Mouse (Mus musculus): ENCODE results near the gene Zfp53.
"Not testable (repeated sequence)": the region's sequence is repeated elsewhere in the genome, so short reads cannot be mapped to it uniquely, and the experiment has no call there.

The Zfp53 gene

GRCm38 (mm10) chr17:21488760-21489499 is at the start of gene Zfp53:
TSS of gene Zfp53 (plus strand) at chr17:21488998.
- DNase-seq (ENCODE audit: low spot score), result peak; percentile 87

DNA sequence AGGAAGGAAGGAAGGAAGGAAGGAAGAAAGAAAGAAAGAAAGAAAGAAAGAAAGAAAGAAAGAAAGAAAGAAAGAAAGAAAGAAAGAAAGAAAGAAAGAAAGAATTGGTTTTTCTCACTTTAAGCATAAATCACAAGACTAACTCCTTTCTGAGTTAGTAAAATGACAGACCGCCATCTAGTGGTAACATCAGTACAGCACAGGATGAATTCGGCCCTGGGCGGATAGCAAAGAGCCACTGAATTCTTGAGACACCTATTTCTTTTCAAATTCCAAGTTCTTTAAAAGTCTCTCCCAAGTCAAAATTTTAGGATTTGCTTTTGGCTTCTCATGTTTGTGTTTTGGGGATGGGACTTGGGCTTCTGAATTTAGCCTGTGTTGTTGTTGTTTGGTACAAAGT is 39.1 kb upstream of the Zfp53 start:
- DNase-seq (ENCODE audit: low spot score), result peak; percentile 90

DNA sequence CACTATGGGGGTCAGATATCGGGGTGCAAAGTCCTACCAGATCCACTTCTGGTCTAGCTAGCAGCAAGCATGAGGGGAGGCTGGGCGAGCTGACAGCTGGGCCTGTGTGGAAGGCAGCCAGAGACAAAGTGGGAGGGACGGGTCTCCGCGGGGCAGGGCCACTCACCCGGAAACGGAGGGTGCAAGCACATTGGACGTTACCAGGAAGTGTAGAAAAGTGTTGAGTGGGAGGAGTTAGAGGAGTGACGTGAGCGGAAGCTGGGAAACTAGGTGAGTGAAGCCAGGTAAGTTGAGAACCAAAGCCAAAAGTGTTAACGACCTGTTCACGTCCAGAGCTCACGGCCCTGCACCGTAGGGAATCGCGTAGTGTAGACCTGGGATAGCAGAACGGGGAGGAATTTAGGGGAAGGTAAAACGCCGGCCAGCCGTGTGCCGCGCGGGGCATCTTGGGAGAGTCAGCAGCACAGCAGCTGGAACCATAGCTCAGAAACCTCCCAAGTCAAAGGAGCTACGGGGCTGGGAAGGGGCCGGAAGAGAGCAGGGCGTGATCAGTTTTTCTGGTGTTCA is 38.6 kb upstream of the Zfp53 start, which contains the start of gene Zfp51:
Zfp51 (plus strand) TSS at position 237 of the 567 bp plus-strand sequence.
- peak; percentile 90 for DNase-seq (ENCODE audit: low spot score)

- no peak for DNase-seq (ENCODE audit: low spot score)
Observed at GRCm38 (mm10) chr17:21463550-21463949, 25.2 kb upstream of the Zfp53 start.

GRCm38 (mm10) chr17:21472032-21472652 is 16.7 kb upstream of the Zfp53 start:
- DNase-seq (ENCODE audit: low spot score), result no peak

GRCm38 (mm10) chr17:21472653-21473307 is 16.0 kb upstream of the Zfp53 start:
- DNase-seq (ENCODE audit: low spot score), result no peak

DNA sequence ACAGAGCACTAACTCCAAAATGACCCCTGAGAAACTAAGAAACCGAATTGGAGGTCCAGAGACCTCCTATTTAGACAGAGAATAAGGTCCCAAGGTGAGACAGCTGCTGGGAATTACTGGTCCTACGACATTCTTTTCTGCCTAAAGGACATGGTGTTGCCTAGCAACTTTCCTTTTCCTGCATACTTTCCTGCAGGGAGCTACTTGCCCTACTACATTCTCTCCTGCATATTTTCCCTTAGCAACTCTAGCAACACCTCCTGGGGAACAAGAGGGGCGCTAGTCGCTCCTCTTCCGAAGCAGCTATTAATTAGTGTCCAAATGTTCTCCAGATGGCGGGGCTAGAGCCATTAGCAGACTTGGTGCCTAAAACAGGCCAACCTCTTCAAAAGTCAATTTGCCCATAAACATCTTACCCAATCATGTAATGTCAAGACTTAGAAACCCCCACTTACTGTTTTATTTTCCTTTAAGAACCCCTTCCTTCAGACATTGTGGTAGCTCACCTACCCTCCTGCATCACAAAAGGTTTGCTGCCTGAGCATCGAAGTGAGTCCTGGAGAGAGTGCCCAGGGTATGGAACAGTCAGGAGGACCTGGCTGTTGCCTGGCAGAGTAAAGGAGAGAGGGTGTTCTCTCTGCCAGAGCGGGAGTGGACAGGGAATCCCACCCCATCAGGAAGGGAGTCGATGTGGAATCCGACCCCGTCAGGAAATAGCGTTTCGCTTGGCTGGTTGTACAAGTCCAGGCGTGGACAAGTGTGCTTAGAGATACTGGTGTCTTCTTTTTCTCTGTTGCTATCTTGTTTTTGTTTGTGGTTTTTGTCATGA is 15.2 kb upstream of the Zfp53 start:
- DNase-seq (ENCODE audit: low spot score), result peak; percentile 74

- DNase-seq (ENCODE audit: low spot score), result not testable (repeated sequence)
Observed at GRCm38 (mm10) chr17:21474729-21475128, 14.1 kb upstream of the Zfp53 start.

DNA sequence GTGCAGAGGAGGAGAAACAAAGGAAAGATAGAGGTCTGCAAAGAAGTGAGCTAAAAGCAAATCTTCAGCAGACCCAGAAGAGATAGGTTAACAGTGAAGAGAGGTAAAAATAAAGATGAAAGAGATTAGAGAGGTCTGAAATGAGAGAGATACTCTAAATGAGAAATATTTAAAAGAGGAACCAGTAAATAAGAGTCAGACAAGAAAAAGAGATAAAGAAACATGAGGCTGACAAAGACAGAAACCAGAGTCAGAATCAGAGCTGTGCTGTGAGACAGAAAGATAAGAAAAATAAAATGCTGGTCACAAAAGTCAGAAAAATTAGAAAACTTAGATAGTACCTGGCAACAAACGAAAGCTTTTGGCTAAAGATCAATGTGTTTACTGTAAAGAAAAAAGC is 13.5 kb upstream of the Zfp53 start:
- DNase-seq (ENCODE audit: low spot score), result not testable (repeated sequence)

GRCm38 (mm10) chr17:21476351-21476750 is 12.4 kb upstream of the Zfp53 start:
- DNase-seq (ENCODE audit: low spot score), result not testable (repeated sequence)

- DNase-seq (ENCODE audit: low spot score), result not testable (repeated sequence)
Observed at GRCm38 (mm10) chr17:21478103-21478777, 10.6 kb upstream of the Zfp53 start.

- DNase-seq (ENCODE audit: low spot score), result peak; percentile 10
Observed at GRCm38 (mm10) chr17:21489500-21490001, 753 bp downstream of the Zfp53 start.

DNA sequence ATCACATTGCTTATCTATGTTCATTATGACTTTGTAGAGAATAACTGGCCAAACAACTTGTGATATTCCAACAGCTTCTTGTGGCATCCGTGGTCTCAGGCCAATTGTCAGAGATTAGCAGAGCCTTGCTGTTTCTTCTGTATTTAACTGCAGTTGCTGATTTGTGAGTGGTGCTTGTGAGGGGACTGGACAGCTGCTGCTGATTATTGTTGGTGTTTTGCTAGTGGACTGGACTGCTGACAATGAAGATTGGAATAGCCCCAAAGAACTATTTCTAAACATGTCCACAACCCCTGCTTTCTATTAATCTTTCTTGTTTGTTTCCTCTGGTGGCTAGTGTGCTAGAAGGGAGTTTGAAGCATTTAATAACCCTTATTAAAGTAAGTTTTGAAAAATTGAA is 12.6 kb downstream of the Zfp53 start:
- no peak for DNase-seq (ENCODE audit: low spot score)

DNA sequence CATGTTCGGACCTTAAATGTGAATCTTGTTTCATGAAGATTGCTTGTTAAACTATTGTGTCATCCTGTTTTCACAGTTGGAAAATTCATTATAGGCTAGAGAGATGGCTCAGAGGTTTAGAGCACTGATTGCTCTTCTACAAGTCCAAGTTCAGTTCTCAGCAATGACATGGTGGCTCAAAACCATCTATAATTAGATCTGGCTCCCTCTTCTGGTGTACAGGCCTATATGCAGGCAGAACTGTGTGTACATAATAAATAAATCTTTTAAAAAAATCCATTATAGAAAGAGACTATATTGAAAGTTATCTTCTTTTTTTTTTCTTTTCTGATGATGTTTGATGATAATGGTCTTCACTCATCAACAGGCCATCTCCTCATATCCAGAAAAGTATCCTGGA is 15.7 kb downstream of the Zfp53 start:
- no peak for DNase-seq (ENCODE audit: low spot score)

DNA sequence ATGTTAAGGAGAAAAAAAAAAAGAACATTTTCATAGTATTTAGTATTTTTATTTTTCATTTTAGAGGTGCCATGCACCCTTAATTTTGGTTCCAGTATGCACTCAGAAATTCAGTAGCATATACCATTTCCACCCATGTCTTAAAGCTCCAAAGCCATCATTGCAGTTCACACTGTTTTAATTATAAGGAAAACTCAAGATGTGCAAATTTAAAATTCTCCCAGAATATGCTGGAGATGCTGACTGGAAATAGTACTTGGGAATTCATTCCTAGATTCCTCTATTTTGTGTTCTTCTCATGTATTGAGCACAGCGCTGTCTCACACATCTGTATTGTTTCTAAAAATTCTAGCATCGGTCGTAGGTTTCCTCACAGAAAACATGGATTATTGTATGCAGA is 17.5 kb downstream of the Zfp53 start:
- DNase-seq (ENCODE audit: low spot score), result no peak

GRCm38 (mm10) chr17:21509756-21510155 is 21.0 kb downstream of the Zfp53 start:
- no peak for DNase-seq (ENCODE audit: low spot score)

- DNase-seq (ENCODE audit: low spot score), result peak; percentile 92
Observed at GRCm38 (mm10) chr17:21515403-21516105, 26.8 kb downstream of the Zfp53 start.

DNA sequence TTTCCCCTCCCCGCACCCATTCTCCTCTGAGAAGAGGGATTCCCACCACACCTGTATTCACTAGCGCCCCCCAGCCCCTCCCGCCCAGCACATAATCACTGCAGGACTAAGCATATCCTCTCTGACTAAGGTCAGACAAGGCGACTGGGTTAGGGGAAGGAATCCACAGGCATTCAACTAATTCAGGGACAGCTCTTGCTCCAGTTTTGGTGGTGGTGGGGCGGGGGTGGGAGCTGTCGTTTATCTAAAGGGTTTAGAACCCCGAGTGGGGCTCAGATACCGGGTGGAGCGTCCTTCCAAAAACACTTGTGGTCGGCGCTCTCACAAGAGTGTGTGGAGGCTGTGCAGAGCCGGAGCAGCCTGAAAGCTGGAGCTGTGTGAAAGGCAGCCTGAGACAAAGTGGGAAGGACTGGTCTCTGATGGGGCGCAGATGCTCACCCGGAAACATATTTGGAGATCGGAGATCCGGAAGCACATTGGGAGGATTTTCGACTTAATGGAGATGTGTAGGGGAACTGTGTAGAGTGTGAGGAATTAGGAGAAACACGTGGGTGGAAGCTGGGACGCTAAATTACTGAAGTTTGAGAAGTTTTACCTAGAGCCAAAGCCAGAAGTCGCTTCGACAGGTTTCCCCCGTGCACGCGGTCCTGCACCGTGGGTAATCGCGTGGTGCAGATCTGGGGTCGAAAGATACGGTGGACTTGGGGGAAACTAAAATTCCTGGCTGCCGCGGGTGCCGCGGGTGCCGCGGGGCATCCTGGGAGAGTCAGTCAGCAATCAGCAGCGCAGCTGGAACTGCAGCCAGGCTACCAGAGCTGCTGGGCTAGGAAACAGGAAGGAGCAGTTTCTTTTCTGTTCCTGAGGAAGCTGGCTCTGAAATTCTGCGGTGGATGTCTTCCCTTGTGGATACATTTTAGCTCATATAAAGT is 27.7 kb downstream of the Zfp53 start:
- peak; percentile 78 for DNase-seq (ENCODE audit: low spot score)

DNA sequence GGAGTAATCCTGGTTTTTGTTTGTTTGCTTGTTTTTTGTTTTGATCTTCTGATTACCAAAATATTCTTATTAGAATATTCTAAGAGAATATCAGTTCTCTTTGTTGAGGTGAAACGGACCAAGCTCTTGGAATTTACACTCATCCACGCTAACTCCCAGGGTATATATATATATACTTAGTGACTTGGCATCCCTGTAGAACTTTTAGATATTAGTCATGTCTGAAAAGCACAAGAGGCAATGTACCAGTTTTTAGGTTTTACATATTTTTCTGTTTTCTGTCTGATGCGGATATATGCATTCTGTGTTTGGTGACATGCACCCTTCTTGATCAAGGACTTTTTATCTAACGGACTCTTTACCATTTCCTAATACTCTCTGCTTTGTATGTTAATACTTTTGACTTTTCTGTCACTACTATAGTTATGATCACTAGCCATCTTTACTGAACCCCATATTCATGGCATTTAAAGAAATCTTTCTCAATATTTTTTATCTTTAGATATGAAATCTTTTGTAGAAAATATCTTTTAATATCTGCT is 28.4 kb downstream of the Zfp53 start:
- no peak for DNase-seq (ENCODE audit: low spot score)

Measured in MN1 (cell line).